Mouse (Mus musculus): ENCODE measurements around the gene Hspa8. TPM values are rescaled to one million over a fixed set of nuclear protein-coding genes. Genes with fewer than 3 reads are reported as not detected.
"Not testable (repeated sequence)": the region's sequence is repeated elsewhere in the genome, so short reads cannot be mapped to it uniquely, and the experiment has no call there.

The Hspa8 gene
- polyA plus RNA-seq, 1 experiment from 2014 or later, result 1,129 TPM

DNA sequence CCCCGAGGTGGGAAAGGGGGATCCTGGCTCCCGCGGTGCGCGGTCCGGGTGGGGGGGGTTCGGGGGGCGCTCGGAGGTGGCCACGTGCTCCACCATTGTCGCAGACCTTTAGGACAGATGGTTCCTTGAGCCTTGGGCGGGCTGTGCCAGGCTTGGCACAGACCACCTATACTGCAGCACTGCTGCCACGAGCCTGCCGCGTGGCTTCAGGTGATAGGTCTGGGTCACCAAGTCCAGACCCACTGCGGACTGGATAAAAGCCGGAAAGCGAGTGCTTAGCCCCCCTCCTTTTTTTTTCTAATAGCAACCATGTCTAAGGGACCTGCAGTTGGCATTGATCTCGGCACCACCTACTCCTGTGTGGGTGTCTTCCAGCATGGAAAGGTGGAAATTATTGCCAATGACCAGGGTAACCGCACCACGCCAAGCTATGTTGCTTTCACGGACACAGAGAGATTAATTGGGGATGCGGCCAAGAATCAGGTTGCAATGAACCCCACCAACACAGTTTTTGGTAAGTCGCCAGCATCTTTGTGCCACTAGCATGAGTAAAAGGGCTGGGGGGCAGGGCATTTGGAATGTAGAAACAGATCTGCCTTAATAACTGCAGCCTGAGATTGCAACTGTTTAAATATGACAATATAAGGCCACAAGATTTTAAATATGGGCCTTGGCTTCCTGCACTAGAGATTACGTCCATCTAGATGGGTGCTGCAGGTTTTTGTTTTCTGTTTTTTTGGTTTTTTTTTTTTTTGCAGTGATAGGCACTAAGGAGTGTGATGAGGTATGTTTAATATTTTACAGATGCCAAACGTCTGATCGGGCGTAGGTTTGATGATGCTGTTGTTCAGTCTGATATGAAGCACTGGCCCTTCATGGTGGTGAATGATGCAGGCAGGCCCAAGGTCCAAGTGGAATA lies 1.1 kb downstream of the Hspa8 start:
- peak overlapping the region; percentile 95 for H3K27ac ChIP-seq (replicated peaks)
- H3K27me3 ChIP-seq; H3K9me3 ChIP-seq (replicated peaks); ATAC-seq (ENCODE audit: insufficient read depth): not testable (repeated sequence)
- peaks cover 43% of the 10 kb centered on the region for H3K4me1 ChIP-seq (replicated peaks)
- H3K4me3 ChIP-seq (replicated peaks), result peak overlapping the region; percentile 91
- peak overlapping the region; percentile 95 for H3K9ac ChIP-seq
- peak overlapping the region; percentile 85 for H3K4me2 ChIP-seq
- H3K36me3 ChIP-seq (replicated peaks), result peaks cover 49% of the 10 kb centered on the region
- WGBS (ENCODE audit: insufficient replicate concordance), result under 1% methylated on average over 28 of the region's 28 CpGs

DNA sequence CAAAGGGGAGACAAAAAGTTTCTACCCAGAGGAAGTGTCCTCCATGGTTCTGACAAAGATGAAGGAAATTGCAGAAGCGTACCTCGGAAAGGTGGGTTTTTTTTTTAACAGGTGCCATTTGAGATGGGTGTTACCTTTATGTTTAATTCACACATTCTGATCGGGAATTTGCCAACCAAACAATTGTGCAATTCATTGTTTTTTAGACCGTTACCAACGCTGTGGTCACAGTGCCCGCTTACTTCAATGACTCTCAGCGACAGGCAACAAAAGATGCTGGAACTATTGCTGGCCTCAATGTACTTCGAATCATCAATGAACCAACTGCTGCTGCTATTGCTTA lies 1.7 kb downstream of the Hspa8 start:
- H3K27me3 ChIP-seq; H3K9me3 ChIP-seq (replicated peaks); ATAC-seq (ENCODE audit: insufficient read depth): not testable (repeated sequence)
- H3K4me3 ChIP-seq (replicated peaks), result peak overlapping the region; percentile 91
- H3K27ac ChIP-seq (replicated peaks), result 0 out of 2 replicates have a peak overlapping the region, but pooled peaks have one; percentile 95
- H3K36me3 ChIP-seq (replicated peaks), result peaks cover 53% of the 10 kb centered on the region
- peak overlapping the region; percentile 85 for H3K4me2 ChIP-seq
- WGBS (ENCODE audit: insufficient replicate concordance), result under 1% methylated on average over 8 of the region's 8 CpGs
- peaks cover 44% of the 10 kb centered on the region for H3K4me1 ChIP-seq (replicated peaks)
- H3K9ac ChIP-seq, result peak overlapping the region; percentile 95

DNA sequence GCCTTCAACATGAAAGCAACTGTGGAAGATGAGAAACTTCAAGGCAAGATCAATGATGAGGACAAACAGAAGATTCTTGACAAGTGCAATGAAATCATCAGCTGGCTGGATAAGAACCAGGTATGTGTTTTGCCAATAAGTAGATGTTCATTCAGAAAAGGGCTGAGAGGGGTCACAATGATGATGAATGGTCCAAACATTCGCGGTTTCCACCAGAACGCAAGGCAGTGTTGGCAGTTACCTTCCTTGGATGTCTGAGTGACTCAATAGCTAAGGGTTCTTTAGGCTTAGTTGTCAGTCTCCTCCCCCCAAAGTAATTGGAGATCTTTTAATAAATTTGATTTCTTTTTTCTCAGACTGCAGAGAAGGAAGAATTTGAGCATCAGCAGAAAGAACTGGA lies 3.8 kb downstream of the Hspa8 start:
- Histone ChIP-seq H3K36me3 (replicated peaks) (peaks cover 53% of the 10 kb centered on the region), H3K4me2 (peak overlapping the region; percentile 54; the same call in 1 of the 2 replicates), H3K4me1 (replicated peaks) (peaks cover 27% of the 10 kb centered on the region)
- H3K27ac ChIP-seq (replicated peaks); ATAC-seq (ENCODE audit: insufficient read depth); H3K9me3 ChIP-seq (replicated peaks); H3K9ac ChIP-seq; H3K4me3 ChIP-seq (replicated peaks); H3K27me3 ChIP-seq: not testable (repeated sequence)
- WGBS (ENCODE audit: insufficient replicate concordance), result 59% methylated on average over 3 of the region's 3 CpGs

DNA sequence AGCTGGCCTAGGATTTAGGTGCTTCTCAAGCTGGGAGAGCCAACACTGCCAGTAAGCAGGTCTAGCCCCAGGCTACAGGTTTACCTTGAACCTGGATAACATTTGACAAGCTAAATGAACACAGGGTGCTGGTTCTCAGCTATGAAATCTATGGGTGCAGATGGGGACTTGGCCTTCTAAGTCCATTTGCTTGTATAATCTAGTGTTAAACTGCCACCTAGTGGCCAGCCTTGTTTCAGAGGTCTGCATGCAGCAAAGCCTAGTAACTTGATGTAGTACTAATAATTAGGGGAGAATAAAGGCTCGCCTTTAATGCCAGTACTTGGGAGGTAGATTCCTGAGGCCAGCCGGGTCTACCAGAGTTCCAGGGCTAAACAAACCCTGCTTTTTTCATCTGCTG lies 4.5 kb downstream of the Hspa8 start:
- Histone ChIP-seq H3K27me3 (no peaks in the 10 kb centered on the region), H3K4me1 (replicated peaks) (peaks cover 27% of the 10 kb centered on the region), H3K36me3 (replicated peaks) (peaks cover 53% of the 10 kb centered on the region), H3K4me2 (peak overlapping the region; percentile 29), H3K4me3 (replicated peaks) (0 out of 2 replicates have a peak overlapping the region, but pooled peaks have one; percentile 7), H3K9me3 (replicated peaks) (no peaks in the 10 kb centered on the region), H3K27ac (replicated peaks) (no peak overlapping the region; the same call in 1 of the 2 replicates), H3K9ac (no peak overlapping the region)
- no peak for ATAC-seq (ENCODE audit: insufficient read depth)
- WGBS (ENCODE audit: insufficient replicate concordance), result 30% methylated on average over 2 of the region's 2 CpGs

DNA sequence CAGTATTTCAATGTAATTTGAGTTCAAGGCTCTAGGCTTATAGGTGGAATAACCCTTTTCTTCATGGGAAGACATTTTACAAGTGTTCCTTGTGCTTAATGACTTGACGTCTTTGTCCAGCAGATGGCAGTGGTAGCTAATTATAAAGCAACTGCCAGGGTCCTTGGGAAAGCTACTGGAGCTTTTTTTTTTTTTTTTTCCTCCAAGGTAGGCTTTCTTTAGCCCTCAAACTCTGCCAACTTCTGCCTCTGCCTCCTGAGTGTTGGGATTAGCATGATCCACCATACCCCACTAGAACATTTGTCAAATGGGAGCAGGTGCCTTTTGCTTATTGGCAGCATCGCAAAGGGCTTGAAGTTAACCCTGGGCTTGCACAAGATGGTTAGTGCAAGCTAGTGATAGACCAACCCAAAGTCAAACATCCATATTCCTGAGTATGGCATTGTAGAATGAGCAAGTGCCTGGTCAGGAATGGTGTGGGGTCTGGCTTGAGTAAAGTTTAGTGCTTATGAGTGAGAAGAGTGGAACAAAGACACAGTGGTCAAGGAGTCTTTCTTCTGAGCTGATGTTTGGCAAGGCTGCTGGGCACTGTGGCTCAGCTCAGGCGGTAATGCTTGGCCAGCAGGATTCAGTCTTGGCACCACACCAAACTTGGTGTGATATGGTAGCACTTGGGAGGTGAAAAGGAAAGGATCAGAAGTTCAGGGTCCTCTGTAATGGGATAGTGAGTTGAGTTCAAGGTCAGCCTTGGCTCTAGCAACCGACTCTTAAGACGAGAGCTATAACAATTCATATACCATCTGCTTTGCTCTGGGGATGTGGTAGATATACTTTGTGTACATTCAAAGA lies 5.9 kb downstream of the Hspa8 start:
- peaks cover 51% of the 10 kb centered on the region for H3K36me3 ChIP-seq (replicated peaks)
- H3K4me3 ChIP-seq (replicated peaks), result no peak overlapping the region
- peak; percentile 25 for ATAC-seq (ENCODE audit: insufficient read depth)
- H3K9me3 ChIP-seq (replicated peaks), result no peaks in the 10 kb centered on the region
- H3K27me3 ChIP-seq, result no peaks in the 10 kb centered on the region
- no peak overlapping the region for H3K4me2 ChIP-seq
- H3K27ac ChIP-seq (replicated peaks), result peak overlapping the region; percentile 26
- H3K9ac ChIP-seq, result no peak overlapping the region
- 14% methylated on average over 5 of the region's 5 CpGs for WGBS (ENCODE audit: insufficient replicate concordance)
- peaks cover 27% of the 10 kb centered on the region for H3K4me1 ChIP-seq (replicated peaks)

DNA sequence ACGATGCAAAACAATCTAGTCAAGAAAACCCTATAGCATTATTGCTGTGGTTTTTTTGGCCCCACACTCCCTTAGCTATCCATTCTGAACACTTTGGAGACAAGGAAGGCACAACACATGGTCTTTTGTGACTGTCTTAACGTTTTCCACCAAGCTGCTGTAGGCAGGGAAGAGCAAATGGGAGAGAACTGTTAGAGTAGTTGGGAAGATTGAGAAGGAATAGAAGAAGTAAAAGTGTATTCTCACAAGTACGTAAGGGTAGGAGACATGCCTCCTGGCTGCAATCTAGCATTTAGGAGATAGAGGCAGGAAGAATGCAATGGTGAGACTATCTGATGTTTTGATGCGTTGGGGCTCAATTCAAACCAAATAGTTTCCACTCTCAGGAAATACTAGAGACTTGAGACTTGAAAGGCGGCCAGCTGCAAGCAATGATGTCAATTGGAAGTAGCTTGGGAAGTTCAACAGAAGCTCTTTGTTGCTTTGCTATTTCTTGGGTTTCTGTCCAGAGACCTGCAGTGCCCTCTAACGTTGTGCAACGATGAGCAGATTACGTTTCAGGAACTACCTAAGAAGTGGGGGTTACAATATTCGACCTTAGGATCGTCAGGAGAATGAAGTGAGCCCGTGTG lies 6.6 kb downstream of the Hspa8 start:
- Histone ChIP-seq H3K36me3 (replicated peaks) (peaks cover 45% of the 10 kb centered on the region), H3K9ac (no peak overlapping the region), H3K27ac (replicated peaks) (peak overlapping the region; percentile 26), H3K4me1 (replicated peaks) (peaks cover 27% of the 10 kb centered on the region), H3K9me3 (replicated peaks) (no peaks in the 10 kb centered on the region), H3K4me3 (replicated peaks) (no peak overlapping the region), H3K27me3 (no peaks in the 10 kb centered on the region), H3K4me2 (no peak overlapping the region)
- WGBS (ENCODE audit: insufficient replicate concordance), result 7% methylated on average over 11 of the region's 11 CpGs
- peak; percentile 4; the same call in 1 of the 2 replicates for ATAC-seq (ENCODE audit: insufficient read depth)

DNA sequence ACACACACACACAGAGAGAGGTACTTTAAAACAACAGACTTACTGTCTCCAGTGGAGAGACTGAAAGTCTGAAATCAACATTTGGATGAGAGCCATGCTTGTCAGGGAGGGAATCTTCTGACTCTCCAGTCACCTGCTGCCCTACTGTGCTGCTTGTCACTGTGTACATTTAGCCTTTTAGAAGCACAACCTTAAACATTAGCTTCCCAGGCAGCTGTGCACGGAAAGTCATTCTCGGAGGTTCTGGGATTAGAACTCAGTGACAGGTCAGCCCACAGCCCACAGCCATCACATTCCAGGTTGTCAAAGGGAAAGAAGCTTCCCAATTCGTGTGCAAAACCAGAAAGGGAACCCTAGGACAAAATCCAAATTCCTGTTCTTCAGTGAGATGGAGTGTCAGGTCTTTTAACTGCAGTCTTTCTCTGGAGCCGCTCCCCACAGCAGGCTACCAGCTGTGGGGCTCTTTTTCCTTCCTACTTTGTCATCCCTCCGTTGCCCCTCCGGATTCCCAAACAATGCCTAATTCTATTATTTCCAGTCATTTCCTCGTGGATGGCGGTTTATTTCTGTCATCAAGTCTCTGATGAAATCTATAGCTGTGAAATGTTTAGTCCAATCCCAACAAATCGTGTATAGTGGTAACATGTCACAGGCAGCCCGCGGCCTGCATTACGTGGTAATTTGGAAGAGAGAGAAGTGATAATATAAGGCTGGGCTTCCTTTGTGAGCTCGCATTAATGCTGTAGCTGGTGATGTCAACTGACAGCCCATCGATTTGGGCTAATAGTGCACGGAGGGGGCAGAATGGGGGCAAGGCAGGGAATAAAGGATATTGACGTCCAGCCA lies 7.5 kb downstream of the Hspa8 start:
- ATAC-seq (ENCODE audit: insufficient read depth), result no peak

DNA sequence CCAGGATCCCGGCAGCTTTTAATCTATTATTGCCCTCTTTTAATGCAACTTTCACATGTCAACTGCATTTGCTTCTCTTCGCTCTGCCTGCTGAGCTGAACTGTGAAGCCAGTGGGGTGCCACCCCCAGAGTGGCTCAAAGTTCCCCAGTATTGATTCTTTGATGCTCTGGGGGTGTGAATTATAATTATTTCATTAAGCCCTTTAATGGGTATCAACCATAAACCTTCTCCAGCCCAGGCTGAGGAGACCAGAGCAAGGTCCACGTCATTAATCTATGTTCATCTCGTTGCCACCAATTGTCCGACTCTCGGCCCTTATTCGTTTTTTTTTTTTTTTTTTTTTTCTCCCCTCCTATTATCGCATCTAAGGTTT lies 8.1 kb downstream of the Hspa8 start:
- Histone ChIP-seq H3K4me1 (replicated peaks) (peaks cover 17% of the 10 kb centered on the region), H3K27ac (replicated peaks) (no peak overlapping the region), H3K9me3 (replicated peaks) (no peaks in the 10 kb centered on the region), H3K9ac (no peak overlapping the region), H3K4me3 (replicated peaks) (no peak overlapping the region), H3K36me3 (replicated peaks) (peaks cover 34% of the 10 kb centered on the region), H3K27me3 (no peaks in the 10 kb centered on the region), H3K4me2 (no peak overlapping the region)
- WGBS (ENCODE audit: insufficient replicate concordance), result 65% methylated on average over 8 of the region's 8 CpGs
- no peak for ATAC-seq (ENCODE audit: insufficient read depth)

More for the DNA sequence above, 7.5 kb downstream of the Hspa8 start:
- Histone ChIP-seq H3K4me2 (no peak overlapping the region), H3K4me3 (replicated peaks) (no peak overlapping the region), H3K36me3 (replicated peaks) (peaks cover 40% of the 10 kb centered on the region), H3K4me1 (replicated peaks) (peaks cover 23% of the 10 kb centered on the region), H3K9me3 (replicated peaks) (no peaks in the 10 kb centered on the region), H3K9ac (no peak overlapping the region), H3K27me3 (no peaks in the 10 kb centered on the region), H3K27ac (replicated peaks) (peak overlapping the region; percentile 26; the same call in 1 of the 2 replicates)
- 44% methylated on average over 16 of the region's 16 CpGs for WGBS (ENCODE audit: insufficient replicate concordance)

DNA sequence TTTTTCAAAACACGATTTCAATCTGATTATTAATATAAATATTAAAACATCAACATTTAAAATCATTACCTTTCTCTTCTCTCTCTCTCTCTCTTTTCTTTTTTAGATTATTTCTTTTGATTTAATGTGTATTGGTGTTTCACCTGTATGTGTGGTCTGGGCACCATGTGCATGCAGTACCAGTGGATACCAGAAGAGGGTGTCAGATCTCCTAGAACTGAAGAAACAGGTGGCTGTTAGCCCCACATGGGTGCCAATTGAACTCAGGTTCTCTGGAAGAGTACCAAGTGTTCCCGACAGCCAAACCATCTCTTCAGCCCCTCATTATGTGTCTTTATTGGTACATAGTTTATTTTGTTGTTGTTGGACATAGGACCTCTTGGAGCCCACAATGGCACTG lies 11.1 kb downstream of the Hspa8 start:
- Histone ChIP-seq H3K9me3 (replicated peaks) (no peaks in the 10 kb centered on the region), H3K4me2 (no peak overlapping the region), H3K27ac (replicated peaks) (no peak overlapping the region), H3K9ac (no peak overlapping the region), H3K36me3 (replicated peaks) (peaks cover 4% of the 10 kb centered on the region), H3K4me1 (replicated peaks) (peaks cover 2% of the 10 kb centered on the region), H3K4me3 (replicated peaks) (no peak overlapping the region), H3K27me3 (no peaks in the 10 kb centered on the region)
- ATAC-seq (ENCODE audit: insufficient read depth), result no peak
- WGBS (ENCODE audit: insufficient replicate concordance), result 42% methylated on average over 2 of the region's 2 CpGs

DNA sequence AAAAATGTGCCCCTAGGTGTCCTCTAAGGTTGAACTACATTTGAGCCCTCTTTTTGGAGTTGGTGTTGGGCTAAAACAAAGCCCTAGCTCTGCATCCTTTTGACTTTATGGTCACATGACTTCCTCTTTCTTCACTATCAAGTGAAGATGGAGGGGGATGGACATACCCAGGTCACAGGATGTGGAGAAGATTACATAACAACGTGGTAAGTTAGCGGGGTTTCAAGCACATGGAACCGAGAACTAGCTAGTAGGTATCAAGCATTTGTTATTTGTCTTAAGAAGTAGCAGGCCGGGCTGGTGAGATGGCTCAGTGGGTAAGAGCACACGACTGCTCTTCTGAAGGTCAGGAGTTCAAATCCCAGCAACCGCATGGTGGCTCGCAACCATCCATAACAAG lies 13.3 kb downstream of the Hspa8 start:
- WGBS (ENCODE audit: insufficient replicate concordance), result 44% methylated on average over 7 of the region's 7 CpGs
- no peak overlapping the region for H3K9ac ChIP-seq
- H3K9me3 ChIP-seq (replicated peaks), result no peaks in the 10 kb centered on the region
- H3K4me1 ChIP-seq (replicated peaks), result no peaks in the 10 kb centered on the region; the same call in 1 of the 2 replicates
- H3K4me2 ChIP-seq, result no peak overlapping the region
- H3K36me3 ChIP-seq (replicated peaks), result no peaks in the 10 kb centered on the region
- H3K27ac ChIP-seq (replicated peaks), result no peak overlapping the region
- H3K4me3 ChIP-seq (replicated peaks), result no peak overlapping the region
- no peaks in the 10 kb centered on the region for H3K27me3 ChIP-seq
- no peak for ATAC-seq (ENCODE audit: insufficient read depth)
